Mouse (Mus musculus) megakaryocyte, embryonic 14.5 days (primary cell): ENCODE measurements around the gene Amot.

Source experiments
- FLI1 ChIP-seq: IDR thresholded peaks from 2 replicates; pipeline ENCODE4 v1.6.1; 2012; ENCODE audit warnings: low read length, inconsistent platforms, mixed read lengths
- GATA1 ChIP-seq: IDR thresholded peaks from 3 replicates; pipeline ENCODE4 v1.6.1; 2012; ENCODE audit warnings: mixed read lengths, low read length, inconsistent platforms, borderline replicate concordance

- TF ChIP-seq GATA1 (no peak), FLI1 (no peak)
Observed at GRCm38 (mm10) chrX:145455629-145456028, 49.4 kb downstream of the Amot start.
